Mouse (Mus musculus) kidney, embryonic 14.5 days (tissue): Measurements from ENCODE around the gene Cir1. TPM values are rescaled to one million over a fixed set of nuclear protein-coding genes. Genes with fewer than 3 reads are reported as not detected.

Experiments used
- ATAC-seq: fragments of 200-750 bp; cut with Nextera tagmentation; 2 replicates; pipeline ENCODE4 v1.8.0; 2017; ENCODE audit warnings: moderate number of reproducible peaks, mild to moderate bottlenecking, moderate TSS enrichment, moderate library complexity; ENCODE audit not compliant: low FRiP score, low TSS enrichment
- H3K27ac ChIP-seq: fragments of 300-500 bp; sonication (generic); 2 replicates; pipeline ENCODE4 v1.5.1; 2014; ENCODE audit warnings: low read depth, mild to moderate bottlenecking, low read length, moderate library complexity, mixed read lengths
- H3K27me3 ChIP-seq: fragments of 300-500 bp; sonication (generic); 2 replicates; pipeline ENCODE4 v1.6.1; 2014; ENCODE audit warnings: mild to moderate bottlenecking, low read length; ENCODE audit not compliant: control insufficient read depth, insufficient read depth
- H3K36me3 ChIP-seq: fragments of 300-500 bp; sonication (generic); 2 replicates; pipeline ENCODE4 v1.6.1; 2014; ENCODE audit warnings: low read length, mixed read lengths; ENCODE audit not compliant: control insufficient read depth, insufficient read depth
- H3K4me1 ChIP-seq: fragments of 300-500 bp; sonication (generic); 2 replicates; pipeline ENCODE4 v1.6.1; 2014; ENCODE audit warnings: low read length, mixed read lengths; ENCODE audit not compliant: control insufficient read depth, insufficient read depth
- H3K4me2 ChIP-seq: fragments of 300-500 bp; sonication (generic); replicated peaks from 2 replicates; pipeline ENCODE4 v1.6.1; 2014; ENCODE audit warnings: low read depth, mild to moderate bottlenecking, low read length
- H3K4me3 ChIP-seq: fragments of 300-500 bp; sonication (generic); 2 replicates; pipeline ENCODE4 v1.5.1; 2014; ENCODE audit warnings: mild to moderate bottlenecking, low read length
- H3K9ac ChIP-seq: fragments of 300-500 bp; sonication (generic); 2 replicates; pipeline ENCODE4 v1.6.1; 2014; ENCODE audit warnings: low read depth, mild to moderate bottlenecking, low read length, moderate library complexity
- H3K9me3 ChIP-seq: fragments of 300-500 bp; sonication (generic); 2 replicates; pipeline ENCODE4 v1.6.1; 2016; ENCODE audit warnings: low read length; ENCODE audit not compliant: control insufficient read depth
- WGBS: fragments of 180-500 bp; shearing (Covaris S2); extraction: QIAGEN DNeasy Blood & Tissue Kit; methylation state at CpG from one replicate; pipeline ENCODE4 v1.1.7; 2014; 5-methylcytosine and 5-hydroxymethylcytosine counted together
- polyA plus RNA-seq: library from polyadenylated mRNA; unstranded; fragments of >200 nt; fragmentation: Nextera tagmentation; extraction: Ambion mirVana; gene quantifications from 2 replicates; pipeline ENCODE4 v1.2.1, GENCODE M21; 2014

Cir1 gene
- polyA plus RNA-seq, 1 experiment from 2014 or later = 24.1 TPM

DNA sequence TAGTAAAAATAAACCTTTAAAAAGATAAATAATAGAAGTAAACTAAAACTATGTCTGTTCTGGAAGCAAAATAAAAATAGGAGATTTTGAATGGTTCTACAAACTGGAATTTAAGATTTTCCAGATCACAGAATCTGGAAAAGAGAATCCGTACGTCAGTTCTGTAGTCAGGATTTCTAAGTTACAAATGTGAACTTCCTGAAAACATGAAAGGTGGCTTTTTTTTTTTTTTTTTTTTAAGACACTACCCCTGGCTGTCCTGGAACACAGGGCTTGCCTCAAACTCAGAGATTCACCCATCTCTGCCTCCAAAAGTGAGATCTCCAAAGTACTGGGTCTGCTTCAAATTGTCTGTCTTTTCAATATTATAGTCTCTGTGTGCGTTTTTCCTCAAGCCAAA is 1.8 kb upstream of the Cir1 start:
- no peaks in the 10 kb centered on the region for H3K27me3 ChIP-seq
- 96% methylated on average over 3 of the region's 3 CpGs for WGBS

DNA sequence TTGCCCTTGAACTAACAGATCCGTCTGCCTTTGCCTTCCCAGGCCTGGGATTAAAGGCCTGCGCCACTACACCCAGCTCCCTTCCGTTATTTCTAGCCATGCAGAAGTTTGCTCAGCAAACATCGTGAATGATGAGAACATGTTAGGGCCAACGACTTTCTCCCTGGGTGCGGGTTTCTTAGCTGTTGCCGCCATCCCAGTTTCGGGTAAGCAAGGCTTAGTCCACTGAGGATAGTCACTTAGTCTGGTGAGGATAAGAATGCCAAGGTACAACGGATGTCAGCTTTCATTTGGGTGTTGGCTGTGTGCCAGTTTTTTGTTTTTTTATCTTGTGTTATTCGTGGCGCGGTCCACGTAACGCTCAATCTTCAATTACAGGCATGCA is 608 bp upstream of the Cir1 start:
- H3K9me3 ChIP-seq = no peaks in the 10 kb centered on the region
- H3K36me3 ChIP-seq = peaks cover 17% of the 10 kb centered on the region
- ATAC-seq = peak; percentile 36; the same call in 1 of the 2 replicates
- peak overlapping the region; percentile 75 for H3K4me3 ChIP-seq
- H3K27me3 ChIP-seq = no peaks in the 10 kb centered on the region
- peaks cover 6% of the 10 kb centered on the region; the same call in 1 of the 2 replicates for H3K4me1 ChIP-seq
- peak overlapping the region; percentile 52 for H3K4me2 ChIP-seq
- H3K27ac ChIP-seq = peak overlapping the region; percentile 38; the same call in 1 of the 2 replicates
- peak overlapping the region; percentile 72 for H3K9ac ChIP-seq
- 40% methylated on average over 14 of the region's 14 CpGs for WGBS

More for the DNA sequence above, 1.8 kb upstream of the Cir1 start:
- Histone ChIP-seq H3K4me2 (no peak overlapping the region), H3K36me3 (peaks cover 8% of the 10 kb centered on the region; the same call in 1 of the 2 replicates), H3K4me3 (no peak overlapping the region), H3K9ac (no peak overlapping the region), H3K4me1 (peaks cover 6% of the 10 kb centered on the region; the same call in 1 of the 2 replicates), H3K27ac (no peak overlapping the region), H3K9me3 (no peaks in the 10 kb centered on the region)
- ATAC-seq = no peak

DNA sequence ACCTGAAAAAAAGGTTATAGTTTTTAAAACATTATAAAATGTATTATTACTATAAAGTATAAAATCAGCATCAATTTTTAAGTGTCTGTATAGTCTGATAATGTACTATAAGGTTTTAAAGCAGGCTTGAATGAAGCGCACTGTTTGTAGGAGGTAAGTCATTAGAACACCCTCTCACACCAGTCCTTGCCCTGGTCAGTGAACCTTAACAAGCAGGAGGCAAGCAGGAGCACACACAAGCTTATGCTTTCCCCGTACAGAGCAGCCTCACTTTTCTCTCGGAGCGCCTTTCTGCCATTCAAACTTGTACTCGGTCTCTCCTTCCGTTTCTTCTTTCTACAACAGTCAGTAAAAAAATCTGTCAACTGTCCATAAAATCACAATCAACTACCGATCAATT is 6.5 kb downstream of the Cir1 start:
- Histone ChIP-seq H3K36me3 (peaks cover 69% of the 10 kb centered on the region), H3K27ac (no peak overlapping the region), H3K9me3 (no peaks in the 10 kb centered on the region), H3K4me2 (no peak overlapping the region), H3K27me3 (no peaks in the 10 kb centered on the region), H3K9ac (no peak overlapping the region), H3K4me3 (no peak overlapping the region), H3K4me1 (no peaks in the 10 kb centered on the region)
- no peak for ATAC-seq
- whole genome bisulfite sequencing = 62% methylated on average over 7 of the region's 7 CpGs

DNA sequence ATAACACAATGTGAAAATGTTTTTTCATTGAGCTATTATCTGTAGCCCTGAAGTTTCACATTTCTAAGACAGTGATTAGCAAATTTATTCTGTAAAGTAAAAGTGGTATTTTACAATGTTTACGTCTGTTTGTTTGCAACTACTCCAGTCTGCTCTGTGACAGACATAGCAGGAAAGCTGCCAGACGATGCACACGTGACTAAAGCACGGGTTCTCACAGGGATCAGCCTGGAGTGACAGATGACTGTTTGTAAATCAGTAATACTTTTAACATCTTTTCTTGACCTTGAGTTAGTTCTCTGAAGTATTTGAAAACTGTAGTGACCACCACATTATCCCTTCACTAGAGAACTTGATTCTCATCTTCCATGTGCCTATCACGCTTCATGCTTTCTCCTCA is 8.0 kb downstream of the Cir1 start:
- Histone ChIP-seq H3K9ac (no peak overlapping the region), H3K4me2 (no peak overlapping the region), H3K27me3 (no peaks in the 10 kb centered on the region), H3K36me3 (peaks cover 67% of the 10 kb centered on the region), H3K4me1 (no peaks in the 10 kb centered on the region), H3K9me3 (no peaks in the 10 kb centered on the region), H3K4me3 (no peak overlapping the region), H3K27ac (no peak overlapping the region)
- ATAC-seq = no peak
- 94% methylated on average over 5 of the region's 5 CpGs for WGBS

DNA sequence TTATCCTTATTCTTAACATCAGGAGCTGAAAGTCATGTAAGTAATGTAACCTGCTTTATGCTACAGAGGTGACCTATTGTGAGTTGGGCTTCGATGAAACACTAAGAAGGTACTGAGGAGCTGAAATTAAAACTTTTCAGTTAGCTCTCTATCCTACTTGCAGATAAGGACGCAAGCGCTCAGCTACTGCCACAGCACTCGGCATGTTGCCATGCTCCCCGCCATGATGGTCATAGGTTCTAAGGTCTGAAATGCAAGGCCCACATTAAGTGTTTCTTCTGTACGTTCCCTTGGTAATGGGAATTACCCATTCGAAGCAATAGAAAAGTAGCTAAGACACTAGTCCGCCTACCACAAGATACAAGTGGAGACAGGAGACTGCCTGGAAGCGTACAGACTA is 9.8 kb downstream of the Cir1 start:
- Histone ChIP-seq H3K27ac (no peak overlapping the region), H3K4me3 (no peak overlapping the region), H3K4me2 (no peak overlapping the region), H3K36me3 (peaks cover 61% of the 10 kb centered on the region), H3K9me3 (no peaks in the 10 kb centered on the region), H3K27me3 (no peaks in the 10 kb centered on the region), H3K4me1 (no peaks in the 10 kb centered on the region), H3K9ac (no peak overlapping the region)
- 96% methylated on average over 9 of the region's 9 CpGs for WGBS
- ATAC-seq = no peak

DNA sequence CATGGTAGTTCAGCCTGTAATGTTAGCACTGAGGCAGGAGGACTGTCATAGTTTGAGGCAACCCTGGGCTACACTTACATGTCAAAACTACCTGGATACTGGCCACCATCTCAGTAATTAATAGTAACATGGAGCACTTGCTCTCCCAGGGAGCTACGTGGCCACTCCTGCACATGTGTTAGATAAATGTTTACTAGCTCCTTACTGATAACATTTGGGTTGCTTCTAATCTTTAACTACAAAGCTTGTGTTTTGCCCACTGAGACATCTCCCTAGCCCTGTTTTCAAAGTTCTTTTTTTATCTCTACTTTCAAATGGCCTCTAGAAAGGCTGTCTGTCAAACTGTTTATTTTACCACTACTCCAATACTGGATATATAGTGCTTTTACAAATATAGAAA is 10.5 kb downstream of the Cir1 start:
- H3K9me3 ChIP-seq = no peaks in the 10 kb centered on the region
- H3K4me3 ChIP-seq = no peak overlapping the region
- H3K36me3 ChIP-seq = peaks cover 55% of the 10 kb centered on the region
- H3K27me3 ChIP-seq = no peaks in the 10 kb centered on the region
- 93% methylated on average over 1 of the region's 1 CpGs for WGBS
- no peaks in the 10 kb centered on the region for H3K4me1 ChIP-seq
- H3K9ac ChIP-seq = no peak overlapping the region
- H3K27ac ChIP-seq = no peak overlapping the region
- no peak overlapping the region for H3K4me2 ChIP-seq
- no peak for ATAC-seq

DNA sequence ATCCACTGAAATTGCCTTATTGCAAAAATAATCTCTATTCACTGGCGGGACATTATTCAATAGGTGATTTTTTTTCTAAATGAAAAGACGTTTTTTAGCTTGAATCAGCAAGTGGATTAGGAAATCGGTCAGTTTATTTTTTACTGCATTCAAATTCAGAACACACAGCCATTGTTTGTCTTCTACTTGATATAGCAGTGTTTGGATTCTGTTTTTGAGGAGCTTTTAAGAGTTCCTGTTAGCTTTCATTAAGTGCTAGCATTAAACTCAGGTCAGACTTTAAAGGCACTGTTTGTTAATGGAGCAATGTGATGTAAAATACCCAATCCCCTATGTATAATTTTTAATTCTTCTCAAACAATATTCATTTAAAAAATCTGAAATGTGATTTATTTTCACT is 13.7 kb downstream of the Cir1 start:
- Histone ChIP-seq H3K27me3 (no peaks in the 10 kb centered on the region), H3K9me3 (no peaks in the 10 kb centered on the region), H3K27ac (no peak overlapping the region), H3K4me3 (no peak overlapping the region), H3K4me2 (no peak overlapping the region), H3K4me1 (no peaks in the 10 kb centered on the region), H3K36me3 (peaks cover 47% of the 10 kb centered on the region), H3K9ac (no peak overlapping the region)
- ATAC-seq = no peak
- WGBS = 86% methylated on average over 3 of the region's 3 CpGs

DNA sequence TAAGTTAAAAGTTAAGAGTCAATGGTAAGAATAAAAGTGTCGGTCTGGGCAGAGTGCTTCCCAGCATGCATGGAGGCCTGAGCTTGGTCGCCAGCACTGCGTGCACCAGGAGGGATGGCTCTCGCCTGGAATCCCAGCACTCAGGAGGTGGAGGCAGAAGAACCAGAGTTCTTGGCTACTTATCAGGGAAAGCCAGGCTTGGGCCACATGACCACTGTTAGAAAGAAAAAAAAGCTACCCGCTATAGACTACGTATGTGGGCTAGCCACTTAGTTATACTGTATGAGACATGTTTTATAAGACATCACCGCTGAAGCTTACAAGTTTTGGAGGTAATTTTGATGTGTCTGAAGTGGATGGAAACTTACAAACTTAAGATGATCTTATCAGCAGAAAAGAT is 14.3 kb downstream of the Cir1 start:
- H3K4me2 ChIP-seq = no peak overlapping the region
- no peaks in the 10 kb centered on the region for H3K9me3 ChIP-seq
- no peak overlapping the region for H3K27ac ChIP-seq
- H3K27me3 ChIP-seq = no peaks in the 10 kb centered on the region
- ATAC-seq = no peak
- H3K9ac ChIP-seq = no peak overlapping the region
- 88% methylated on average over 7 of the region's 7 CpGs for WGBS
- H3K4me1 ChIP-seq = no peaks in the 10 kb centered on the region
- no peak overlapping the region for H3K4me3 ChIP-seq
- H3K36me3 ChIP-seq = peaks cover 41% of the 10 kb centered on the region

DNA sequence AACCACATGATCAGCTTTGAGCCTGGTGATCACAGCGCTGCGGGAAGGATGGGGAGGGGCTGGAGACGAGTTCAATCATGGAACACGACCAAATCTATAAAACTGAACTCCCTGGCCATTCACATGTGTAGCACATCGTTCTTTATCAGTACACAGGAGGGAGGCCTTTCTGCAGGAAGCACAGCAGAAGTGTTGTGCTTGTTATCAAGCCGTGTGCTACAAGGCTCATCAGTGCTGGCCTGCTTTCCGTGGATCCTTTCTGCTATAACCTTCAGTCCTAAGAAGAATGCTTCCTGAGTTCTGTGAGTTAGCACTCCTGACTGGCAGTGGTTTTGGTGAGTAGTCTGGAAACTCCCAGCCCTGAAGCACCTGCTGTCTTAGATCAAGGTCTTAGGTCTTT is 17.5 kb downstream of the Cir1 start:
- ATAC-seq = no peak
- Histone ChIP-seq H3K9ac (no peak overlapping the region), H3K36me3 (peaks cover 31% of the 10 kb centered on the region), H3K4me1 (no peaks in the 10 kb centered on the region), H3K9me3 (no peaks in the 10 kb centered on the region), H3K4me2 (no peak overlapping the region), H3K27ac (no peak overlapping the region), H3K27me3 (no peaks in the 10 kb centered on the region), H3K4me3 (no peak overlapping the region)
- 78% methylated on average over 7 of the region's 7 CpGs for WGBS
